Mouse (Mus musculus) hindbrain, embryonic 11.5 days (tissue): ENCODE results near the gene Cacna1a. TPM values are rescaled to one million over a fixed set of nuclear protein-coding genes. Genes with fewer than 3 reads are reported as not detected.

Experiments
- ATAC-seq: fragments of 200-750 bp; cut with Nextera tagmentation; 2 replicates; pipeline ENCODE4 v1.8.0; 2017; ENCODE audit warnings: mild to moderate bottlenecking, moderate TSS enrichment, moderate library complexity; ENCODE audit not compliant: low FRiP score
- DNase-seq: peaks from one replicate; pipeline ENCODE4 v3.0.0-alpha.2; 2015; ENCODE audit warnings: low spot score
- H3K27ac ChIP-seq: fragments of 300-500 bp; sonication (generic); 2 replicates; pipeline ENCODE4 v1.5.1; 2014; ENCODE audit warnings: mild to moderate bottlenecking, low read depth, low read length
- H3K27me3 ChIP-seq: fragments of 300-500 bp; sonication (generic); 2 replicates; pipeline ENCODE4 v1.6.1; 2014; ENCODE audit warnings: mild to moderate bottlenecking, low read length, moderate library complexity, mixed read lengths; ENCODE audit not compliant: control insufficient read depth, insufficient read depth
- H3K36me3 ChIP-seq: fragments of 300-500 bp; sonication (generic); 2 replicates; pipeline ENCODE4 v1.6.1; 2014; ENCODE audit warnings: mild to moderate bottlenecking, low read length, moderate library complexity, mixed read lengths; ENCODE audit not compliant: control insufficient read depth, insufficient read depth
- H3K4me1 ChIP-seq: fragments of 300-500 bp; sonication (generic); replicated peaks from 2 replicates; pipeline ENCODE4 v1.6.1; 2014; ENCODE audit warnings: low read length, mixed read lengths; ENCODE audit not compliant: control insufficient read depth, insufficient read depth
- H3K4me2 ChIP-seq: fragments of 300-500 bp; sonication (generic); replicated peaks from 2 replicates; pipeline ENCODE4 v1.6.1; 2014; ENCODE audit warnings: mild to moderate bottlenecking, low read depth, low read length
- H3K4me3 ChIP-seq: fragments of 300-500 bp; sonication (generic); 2 replicates; pipeline ENCODE4 v1.5.1; 2014; ENCODE audit warnings: low read depth, low read length
- H3K9ac ChIP-seq: fragments of 300-500 bp; sonication (generic); 2 replicates; pipeline ENCODE4 v1.6.1; 2014; ENCODE audit warnings: low read depth, low read length
- H3K9me3 ChIP-seq: fragments of 300-500 bp; sonication (generic); 2 replicates; pipeline ENCODE4 v1.6.1; 2016; ENCODE audit warnings: low read length; ENCODE audit not compliant: control insufficient read depth
- WGBS: fragments of 180-500 bp; shearing (Covaris S2); extraction: QIAGEN DNeasy Blood & Tissue Kit; methylation state at CpG from one replicate; pipeline ENCODE4 v1.1.7; 2014; 5-methylcytosine and 5-hydroxymethylcytosine counted together
- polyA plus RNA-seq: library from polyadenylated mRNA; unstranded; fragments of >200 nt; fragmentation: Nextera tagmentation; extraction: Ambion mirVana; gene quantifications from 2 replicates; pipeline ENCODE4 v1.2.1, GENCODE M21; 2014

The Cacna1a gene
- polyA plus RNA-seq, 1 experiment from 2014 or later: 10.4 TPM

GRCm38 (mm10) chr8:84586221-84586620 lies 198.0 kb downstream of the Cacna1a start:
- no peak overlapping the region for H3K4me2 ChIP-seq
- DNase-seq (no peak), ATAC-seq (no peak)
- H3K27ac ChIP-seq: no peak overlapping the region
- H3K4me1 ChIP-seq: no peaks in the 10 kb centered on the region
- H3K36me3 ChIP-seq: no peaks in the 10 kb centered on the region; the same call in 1 of the 2 replicates
- no peak overlapping the region for H3K4me3 ChIP-seq
- 67% methylated on average over 2 of the region's 2 CpGs for WGBS
- H3K9ac ChIP-seq: no peak overlapping the region
- H3K9me3 ChIP-seq: no peaks in the 10 kb centered on the region
- H3K27me3 ChIP-seq: no peaks in the 10 kb centered on the region

- ATAC-seq (no peak), DNase-seq (no peak)
- no peaks in the 10 kb centered on the region for H3K9me3 ChIP-seq
- H3K36me3 ChIP-seq: no peaks in the 10 kb centered on the region; the same call in 1 of the 2 replicates
- H3K9ac ChIP-seq: no peak overlapping the region
- H3K4me1 ChIP-seq: no peaks in the 10 kb centered on the region
- no peak overlapping the region for H3K4me3 ChIP-seq
- no peaks in the 10 kb centered on the region for H3K27me3 ChIP-seq
- H3K4me2 ChIP-seq: no peak overlapping the region
- H3K27ac ChIP-seq: no peak overlapping the region
- WGBS: 81% methylated on average over 11 of the region's 11 CpGs
These were observed 200.3 kb downstream of the Cacna1a start for GRCm38 (mm10) chr8:84588498-84588897.

GRCm38 (mm10) chr8:84592015-84592662 lies 203.9 kb downstream of the Cacna1a start:
- Histone ChIP-seq H3K27me3 (no peaks in the 10 kb centered on the region), H3K4me2 (no peak overlapping the region), H3K4me3 (no peak overlapping the region), H3K4me1 (no peaks in the 10 kb centered on the region), H3K9ac (no peak overlapping the region), H3K9me3 (no peaks in the 10 kb centered on the region), H3K36me3 (no peaks in the 10 kb centered on the region), H3K27ac (no peak overlapping the region)
- ATAC-seq: no peak
- DNase-seq: peak; percentile 89
- WGBS: 24% methylated on average over 15 of the region's 15 CpGs

DNA sequence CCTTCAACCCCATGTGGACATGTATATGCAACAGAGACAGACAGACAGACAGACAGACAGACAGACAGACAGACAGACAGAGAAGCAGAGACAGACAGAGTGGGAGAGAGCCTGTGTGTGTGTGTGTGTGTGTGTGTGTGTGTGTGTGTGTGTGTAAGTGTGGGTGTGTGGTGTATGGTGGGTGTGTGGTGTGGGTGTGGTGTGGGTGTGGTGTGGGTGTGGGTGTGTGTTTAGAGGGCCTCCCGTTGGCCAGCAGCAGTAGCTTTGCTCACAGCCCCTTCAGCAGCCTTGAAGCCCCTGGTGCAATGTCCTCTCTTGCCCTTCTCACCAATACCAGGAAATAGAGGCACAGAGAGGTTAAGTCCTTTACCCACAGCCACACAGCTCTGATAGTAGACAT lies 204.9 kb downstream of the Cacna1a start:
- no peaks in the 10 kb centered on the region for H3K4me1 ChIP-seq
- WGBS: 63% methylated on average over 1 of the region's 1 CpGs
- no peaks in the 10 kb centered on the region for H3K27me3 ChIP-seq
- no peak for DNase-seq
- H3K9ac ChIP-seq: no peak overlapping the region
- H3K36me3 ChIP-seq: no peaks in the 10 kb centered on the region
- H3K4me3 ChIP-seq: no peak overlapping the region
- H3K4me2 ChIP-seq: no peak overlapping the region
- ATAC-seq: no peak
- H3K9me3 ChIP-seq: no peaks in the 10 kb centered on the region
- no peak overlapping the region for H3K27ac ChIP-seq

- no peaks in the 10 kb centered on the region for H3K4me1 ChIP-seq
- H3K27ac ChIP-seq: no peak overlapping the region
- no peak overlapping the region for H3K9ac ChIP-seq
- ATAC-seq (no peak; the same call in 1 of the 2 replicates), DNase-seq (peak; percentile 92)
- H3K27me3 ChIP-seq: peaks cover 2% of the 10 kb centered on the region; the same call in 1 of the 2 replicates
- no peaks in the 10 kb centered on the region for H3K9me3 ChIP-seq
- H3K36me3 ChIP-seq: no peaks in the 10 kb centered on the region
- 66% methylated on average over 9 of the region's 9 CpGs for WGBS
- H3K4me3 ChIP-seq: no peak overlapping the region
- H3K4me2 ChIP-seq: no peak overlapping the region
These were observed 206.0 kb downstream of the Cacna1a start for GRCm38 (mm10) chr8:84594099-84594780.

DNA sequence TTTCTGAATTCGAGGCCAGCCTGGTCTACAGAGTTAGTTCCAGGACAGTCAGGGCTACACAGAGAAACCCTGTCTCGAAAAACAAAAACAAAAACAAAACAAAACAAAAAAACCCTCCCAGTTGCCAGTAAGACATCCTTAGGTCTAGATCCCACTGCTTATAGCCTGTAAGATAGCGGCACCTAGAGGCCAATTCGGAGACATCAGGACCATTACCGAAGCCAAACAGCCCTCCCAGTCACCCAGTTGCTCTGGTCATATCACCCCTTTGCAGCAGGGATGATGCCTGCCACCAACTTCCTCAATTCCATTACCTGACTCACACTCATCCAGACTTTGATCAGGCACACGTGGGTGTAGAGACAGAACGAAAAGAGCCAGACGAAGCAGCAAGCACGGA lies 207.4 kb downstream of the Cacna1a start:
- DNase-seq (peak; percentile 73), ATAC-seq (no peak)
- no peak overlapping the region for H3K4me2 ChIP-seq
- H3K9ac ChIP-seq: no peak overlapping the region
- WGBS: 20% methylated on average over 9 of the region's 9 CpGs
- peaks cover 5% of the 10 kb centered on the region for H3K4me1 ChIP-seq
- H3K36me3 ChIP-seq: no peaks in the 10 kb centered on the region
- H3K27ac ChIP-seq: no peak overlapping the region
- H3K4me3 ChIP-seq: no peak overlapping the region
- peaks cover 2% of the 10 kb centered on the region; the same call in 1 of the 2 replicates for H3K27me3 ChIP-seq
- no peaks in the 10 kb centered on the region for H3K9me3 ChIP-seq

DNA sequence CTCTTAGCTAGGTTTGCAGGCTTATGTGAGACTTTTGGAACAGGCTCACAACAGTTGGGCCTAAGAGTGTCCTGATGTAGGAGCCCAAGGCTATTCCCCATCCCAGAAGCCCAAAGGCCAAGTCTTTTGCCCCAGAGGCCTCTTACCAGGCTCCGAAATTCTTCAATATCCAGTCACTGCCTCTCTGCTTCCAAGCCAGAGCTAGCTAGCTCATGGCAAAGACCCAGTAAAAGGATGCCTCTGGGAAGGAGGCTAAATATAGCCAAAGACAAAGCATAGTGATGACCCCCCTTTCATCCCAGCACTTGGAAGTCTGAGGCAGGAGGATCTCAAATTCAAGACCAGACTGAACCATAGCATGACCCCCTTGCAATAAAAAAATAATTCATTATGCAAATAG lies 211.2 kb downstream of the Cacna1a start:
- H3K4me1 ChIP-seq: peaks cover 6% of the 10 kb centered on the region
- H3K4me3 ChIP-seq: no peak overlapping the region
- H3K36me3 ChIP-seq: no peaks in the 10 kb centered on the region
- ATAC-seq (no peak), DNase-seq (no peak)
- H3K9ac ChIP-seq: no peak overlapping the region
- WGBS: 91% methylated on average over 1 of the region's 1 CpGs
- H3K27ac ChIP-seq: no peak overlapping the region
- H3K4me2 ChIP-seq: no peak overlapping the region
- H3K27me3 ChIP-seq: peaks cover 2% of the 10 kb centered on the region; the same call in 1 of the 2 replicates
- no peaks in the 10 kb centered on the region for H3K9me3 ChIP-seq

DNA sequence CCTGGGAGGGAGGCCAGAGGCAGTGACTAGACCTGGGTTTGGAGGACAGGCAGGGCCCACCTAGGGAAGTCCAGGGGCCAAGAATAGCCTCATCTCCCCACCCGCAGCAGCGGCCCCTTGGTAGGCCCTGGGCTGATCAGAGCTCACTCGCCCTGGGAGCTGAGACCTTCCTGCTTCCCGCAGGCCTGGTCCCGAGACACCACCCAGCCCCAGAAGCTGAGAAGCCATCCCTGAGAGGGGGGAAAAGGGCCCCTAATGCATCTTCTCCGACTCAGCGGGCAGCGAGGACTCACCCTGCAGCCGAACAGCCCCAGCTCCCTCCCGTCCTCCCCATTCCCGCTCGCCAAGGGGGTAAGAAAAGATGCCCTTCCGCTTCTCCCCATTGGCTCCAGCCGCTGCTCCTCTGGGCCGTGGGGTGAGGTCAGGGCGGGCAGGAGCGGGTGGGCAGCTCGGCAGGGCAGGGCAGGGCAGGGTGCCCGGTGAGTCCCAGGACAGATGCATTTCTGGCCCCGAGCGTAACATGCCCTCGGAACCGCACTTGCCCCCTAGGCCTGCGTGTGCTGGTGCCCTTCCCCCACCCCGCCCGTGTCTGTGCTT lies 212.2 kb downstream of the Cacna1a start:
- Histone ChIP-seq H3K36me3 (no peaks in the 10 kb centered on the region), H3K27me3 (peaks cover 2% of the 10 kb centered on the region; the same call in 1 of the 2 replicates), H3K4me3 (peak overlapping the region; percentile 31), H3K9me3 (no peaks in the 10 kb centered on the region), H3K4me2 (peak overlapping the region; percentile 60), H3K9ac (peak overlapping the region; percentile 72), H3K27ac (no peak overlapping the region), H3K4me1 (peaks cover 6% of the 10 kb centered on the region)
- 3% methylated on average over 21 of the region's 26 CpGs for WGBS
- peak; percentile 55 for ATAC-seq
- DNase-seq: peak; percentile 49
